Mouse (Mus musculus) heart, embryonic 10.5 days (tissue): ENCODE data around the gene Zfpl1. TPM values are rescaled to one million over a fixed set of nuclear protein-coding genes. Genes with fewer than 3 reads are reported as not detected.

Experiments used
- DNase-seq: peaks from one replicate; pipeline ENCODE4 v3.0.0-alpha.2; 2017; ENCODE audit warnings: low spot score
- H3K27ac ChIP-seq: fragments of 300-500 bp; sonication (generic); 2 replicates; pipeline ENCODE4 v1.5.1; 2016; ENCODE audit warnings: mild to moderate bottlenecking
- H3K27me3 ChIP-seq: fragments of 300-500 bp; sonication (generic); 2 replicates; pipeline ENCODE4 v1.6.1; 2016; ENCODE audit warnings: mild to moderate bottlenecking; ENCODE audit not compliant: poor library complexity, insufficient read depth, severe bottlenecking
- H3K36me3 ChIP-seq: fragments of 300-500 bp; sonication (generic); 2 replicates; pipeline ENCODE4 v1.6.1; 2016; ENCODE audit warnings: mild to moderate bottlenecking, moderate library complexity
- H3K4me1 ChIP-seq: fragments of 300-500 bp; sonication (generic); 2 replicates; pipeline ENCODE4 v1.6.1; 2016; ENCODE audit warnings: mild to moderate bottlenecking
- H3K4me3 ChIP-seq: fragments of 300-500 bp; sonication (generic); 2 replicates; pipeline ENCODE4 v1.5.1; 2016; ENCODE audit warnings: mild to moderate bottlenecking, moderate library complexity
- H3K9me3 ChIP-seq: fragments of 300-500 bp; sonication (generic); 2 replicates; pipeline ENCODE4 v1.6.1; 2016; ENCODE audit warnings: mild to moderate bottlenecking, moderate library complexity
- WGBS: fragments of 180-500 bp; shearing (Covaris S2); methylation state at CpG from one replicate; pipeline ENCODE4 v1.1.7; 2016; 5-methylcytosine and 5-hydroxymethylcytosine counted together
- polyA plus RNA-seq: library from polyadenylated mRNA; unstranded; fragments of >200 nt; fragmentation: Nextera tagmentation; extraction: Ambion mirVana; gene quantifications from 2 replicates; pipeline ENCODE4 v1.2.1, GENCODE M21; 2016

Gene Zfpl1
- polyA plus RNA-seq, 1 experiment from 2014 or later: 71.3 TPM

GRCm38 (mm10) chr19:6082156-6082555 is 2.6 kb downstream of the Zfpl1 start, which contains the start of gene Gm28374:
Gene Gm28374 (minus strand): TSS chr19:6082256.
- Histone ChIP-seq H3K27ac (no peak within 1 kb of the TSS), H3K27me3 (no peaks in the 10 kb centered on the region), H3K9me3 (no peaks in the 10 kb centered on the region), H3K36me3 (peaks cover 44% of the 10 kb centered on the region), H3K4me1 (peaks cover 16% of the 10 kb centered on the region), H3K4me3 (no peak within 1 kb of the TSS)
- 80% methylated on average over 9 of the region's 9 CpGs for WGBS
- no peak for DNase-seq

GRCm38 (mm10) chr19:6079983-6080480 is 4.7 kb downstream of the Zfpl1 start, which contains the start of gene Tmem262:
Gene Tmem262 (plus strand): TSS chr19:6080033.
- Histone ChIP-seq H3K36me3 (peaks cover 38% of the 10 kb centered on the region), H3K4me3 (no peak within 1 kb of the TSS), H3K4me1 (peaks cover 18% of the 10 kb centered on the region), H3K27ac (no peak within 1 kb of the TSS), H3K27me3 (no peaks in the 10 kb centered on the region), H3K9me3 (no peaks in the 10 kb centered on the region)
- DNase-seq: no peak
- WGBS: 91% methylated on average over 12 of the region's 12 CpGs

GRCm38 (mm10) chr19:6076564-6077393 is 8.0 kb downstream of the Zfpl1 start, which contains the start of gene Vps51:
Gene Vps51 (minus strand): TSS chr19:6077231.
- H3K9me3 ChIP-seq: no peaks in the 10 kb centered on the region
- peak within 1 kb of the TSS; percentile 89 for H3K27ac ChIP-seq
- peaks cover 8% of the 10 kb centered on the region for H3K4me1 ChIP-seq
- H3K4me3 ChIP-seq: peak within 1 kb of the TSS; percentile 72
- peak; percentile 93 for DNase-seq
- H3K27me3 ChIP-seq: no peaks in the 10 kb centered on the region
- 2% methylated on average over 33 of the region's 33 CpGs for WGBS
- H3K36me3 ChIP-seq: peaks cover 49% of the 10 kb centered on the region

- no peak for DNase-seq
- Histone ChIP-seq H3K4me1 (peaks cover 8% of the 10 kb centered on the region), H3K36me3 (peaks cover 56% of the 10 kb centered on the region), H3K4me3 (no peak overlapping the region), H3K9me3 (no peaks in the 10 kb centered on the region), H3K27ac (no peak overlapping the region), H3K27me3 (no peaks in the 10 kb centered on the region)
- 92% methylated on average over 5 of the region's 5 CpGs for WGBS
These were observed 10.9 kb downstream of the Zfpl1 start for GRCm38 (mm10) chr19:6073889-6074288.

GRCm38 (mm10) chr19:6071261-6071660 is 13.5 kb downstream of the Zfpl1 start:
- Histone ChIP-seq H3K4me3 (no peak overlapping the region), H3K4me1 (peaks cover 27% of the 10 kb centered on the region), H3K9me3 (no peaks in the 10 kb centered on the region), H3K27me3 (no peaks in the 10 kb centered on the region), H3K36me3 (peaks cover 63% of the 10 kb centered on the region), H3K27ac (no peak overlapping the region)
- WGBS: 91% methylated on average over 19 of the region's 19 CpGs
- DNase-seq: no peak

- Histone ChIP-seq H3K36me3 (peaks cover 63% of the 10 kb centered on the region), H3K4me1 (peaks cover 24% of the 10 kb centered on the region), H3K27ac (no peak overlapping the region), H3K4me3 (no peak overlapping the region), H3K9me3 (no peaks in the 10 kb centered on the region), H3K27me3 (no peaks in the 10 kb centered on the region)
- 87% methylated on average over 31 of the region's 31 CpGs for WGBS
- DNase-seq: no peak
These were observed 14.0 kb downstream of the Zfpl1 start for GRCm38 (mm10) chr19:6070571-6071250.

GRCm38 (mm10) chr19:6069851-6070250 is 14.9 kb downstream of the Zfpl1 start:
- Histone ChIP-seq H3K27me3 (no peaks in the 10 kb centered on the region), H3K9me3 (no peaks in the 10 kb centered on the region), H3K27ac (no peak overlapping the region), H3K36me3 (peaks cover 57% of the 10 kb centered on the region), H3K4me3 (no peak overlapping the region; the same call in 1 of the 2 replicates), H3K4me1 (peaks cover 24% of the 10 kb centered on the region)
- DNase-seq: no peak
- 88% methylated on average over 10 of the region's 10 CpGs for WGBS

- no peak for DNase-seq
- WGBS: 79% methylated on average over 4 of the region's 4 CpGs
- Histone ChIP-seq H3K27ac (no peak overlapping the region; the same call in 1 of the 2 replicates), H3K9me3 (no peaks in the 10 kb centered on the region), H3K4me1 (peaks cover 24% of the 10 kb centered on the region), H3K27me3 (no peaks in the 10 kb centered on the region), H3K36me3 (peaks cover 49% of the 10 kb centered on the region), H3K4me3 (0 out of 2 replicates have a peak overlapping the region, but pooled peaks have one; percentile 18)
These were observed 15.8 kb downstream of the Zfpl1 start for GRCm38 (mm10) chr19:6068951-6069350.

- H3K9me3 ChIP-seq: no peaks in the 10 kb centered on the region
- H3K36me3 ChIP-seq: peaks cover 40% of the 10 kb centered on the region
- H3K4me3 ChIP-seq: peak within 1 kb of the TSS; percentile 66
- DNase-seq: peak; percentile 97
- peak within 1 kb of the TSS; percentile 83 for H3K27ac ChIP-seq
- H3K4me1 ChIP-seq: peaks cover 32% of the 10 kb centered on the region
- WGBS: 11% methylated on average over 33 of the region's 33 CpGs
- no peaks in the 10 kb centered on the region for H3K27me3 ChIP-seq
These were observed 16.9 kb downstream of the Zfpl1 start, which contains the start of gene Tm7sf2 for GRCm38 (mm10) chr19:6067724-6068415. Gene Tm7sf2 (minus strand): TSS chr19:6068373.

- peak; percentile 94 for DNase-seq
- Histone ChIP-seq H3K4me1 (peaks cover 39% of the 10 kb centered on the region), H3K4me3 (peak overlapping the region; percentile 66), H3K27me3 (no peaks in the 10 kb centered on the region), H3K9me3 (no peaks in the 10 kb centered on the region), H3K27ac (peak overlapping the region; percentile 83), H3K36me3 (peaks cover 36% of the 10 kb centered on the region)
- WGBS: under 1% methylated on average over 30 of the region's 30 CpGs
These were observed 17.6 kb downstream of the Zfpl1 start for GRCm38 (mm10) chr19:6067011-6067723.

GRCm38 (mm10) chr19:6066571-6066970 is 18.2 kb downstream of the Zfpl1 start:
- DNase-seq: no peak
- peak overlapping the region; percentile 83 for H3K27ac ChIP-seq
- H3K4me3 ChIP-seq: peak overlapping the region; percentile 66
- peaks cover 34% of the 10 kb centered on the region for H3K36me3 ChIP-seq
- H3K4me1 ChIP-seq: peaks cover 45% of the 10 kb centered on the region
- WGBS: 32% methylated on average over 5 of the region's 5 CpGs
- H3K27me3 ChIP-seq: no peaks in the 10 kb centered on the region
- no peaks in the 10 kb centered on the region for H3K9me3 ChIP-seq

- H3K27me3 ChIP-seq: no peaks in the 10 kb centered on the region
- H3K4me3 ChIP-seq: no peak overlapping the region
- peaks cover 15% of the 10 kb centered on the region for H3K36me3 ChIP-seq
- no peak overlapping the region for H3K27ac ChIP-seq
- 88% methylated on average over 6 of the region's 6 CpGs for WGBS
- H3K4me1 ChIP-seq: peaks cover 52% of the 10 kb centered on the region
- H3K9me3 ChIP-seq: no peaks in the 10 kb centered on the region
- DNase-seq: no peak
These were observed 21.7 kb downstream of the Zfpl1 start for GRCm38 (mm10) chr19:6063081-6063480.
